Comparison of ENCODE assay signal across 18 mouse cellular contexts in the genomic region with DNA sequence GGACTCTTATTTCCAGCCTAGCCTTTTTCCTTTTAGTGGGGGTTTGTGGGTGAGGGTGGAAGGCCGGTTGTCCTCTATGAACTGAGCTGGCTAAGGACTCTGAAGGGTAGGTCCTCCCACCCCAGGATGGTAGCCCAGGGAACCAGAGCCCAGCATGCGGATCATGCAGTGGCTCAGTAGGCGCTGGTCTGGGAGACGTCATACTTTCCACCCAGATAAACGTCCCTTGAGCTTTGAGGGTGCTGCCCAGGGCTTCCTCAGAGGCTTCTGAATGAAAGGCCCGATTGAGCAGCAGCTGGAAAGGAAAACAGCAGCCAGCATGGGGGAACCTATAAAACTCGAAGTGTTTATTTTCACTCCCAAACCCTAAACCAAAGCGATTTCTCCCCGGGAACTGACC.
DNase-seq lines count a peak whose midpoint lies in the region; ATAC-seq lines count a peak whose summit lies in the region.
"Had no signal": no experiment of that assay in that cellular context is flagged by ENCODE, and none has a peak within 500 bp of the region (broad histone marks: within the 10 kb centered on the region; RNA-seq: fewer than 3 reads in every experiment).

No protein-coding gene starts in this region.

- no peaks in the 10 kb centered on the region for H3K27me3 ChIP-seq in heart, embryonic 11.5 days (ENCODE audit: control insufficient read depth, insufficient read depth, low read length)
- H3K27me3 ChIP-seq in hindbrain, embryonic 12.5 days: no peaks in the 10 kb centered on the region
- H3K27me3 ChIP-seq in hindbrain, embryonic 14.5 days (ENCODE audit: control insufficient read depth, insufficient read depth, low read length): no peaks in the 10 kb centered on the region
- no peaks in the 10 kb centered on the region for H3K27me3 ChIP-seq in embryonic facial prominence, embryonic 13.5 days
- no peaks in the 10 kb centered on the region for H3K27me3 ChIP-seq in limb, embryonic 13.5 days
- H3K27me3 ChIP-seq: forebrain, embryonic 12.5 days; hindbrain, embryonic 15.5 days; liver, embryonic 15.5 days had no signal

- no peaks in the 10 kb centered on the region for H3K36me3 ChIP-seq in heart, embryonic 11.5 days (ENCODE audit: control insufficient read depth, insufficient read depth, low read length)
- H3K36me3 ChIP-seq in hindbrain, embryonic 12.5 days: no peaks in the 10 kb centered on the region
- H3K36me3 ChIP-seq in hindbrain, embryonic 14.5 days (replicated peaks; ENCODE audit: control insufficient read depth, insufficient read depth): no peaks in the 10 kb centered on the region
- H3K36me3 ChIP-seq in embryonic facial prominence, embryonic 13.5 days: no peaks in the 10 kb centered on the region
- no peaks in the 10 kb centered on the region for H3K36me3 ChIP-seq in limb, embryonic 13.5 days
- H3K36me3 ChIP-seq: forebrain, embryonic 12.5 days; hindbrain, embryonic 15.5 days; liver, embryonic 15.5 days had no signal

- no peak overlapping the region for H3K4me3 ChIP-seq in heart, embryonic 11.5 days (ENCODE audit: low read depth, low read length)
- no peak overlapping the region for H3K4me3 ChIP-seq in hindbrain, embryonic 12.5 days
- H3K4me3 ChIP-seq in hindbrain, embryonic 14.5 days (replicated peaks; ENCODE audit: low read length): no peak overlapping the region
- no peak overlapping the region for H3K4me3 ChIP-seq in embryonic facial prominence, embryonic 13.5 days
- no peak overlapping the region for H3K4me3 ChIP-seq in limb, embryonic 13.5 days
- H3K4me3 ChIP-seq: forebrain, embryonic 12.5 days; gastrocnemius, adult 2 months; hindbrain, embryonic 15.5 days; liver, embryonic 15.5 days had no signal

- DNase-seq in heart, postnatal 14 days: no peak
- no peak for DNase-seq in hindbrain, embryonic 14.5 days (ENCODE audit: low spot score)
- DNase-seq in layer of hippocampus, adult 11-12 months (ENCODE audit: low spot score): no peak
- DNase-seq in left cerebral cortex, adult 18-20 months (ENCODE audit: low spot score in 2 of 2): no peak
- DNase-seq: cerebellum, adult 8-10 months; gastrocnemius, adult 2 months; retina, postnatal 1 day; thymus, postnatal 14 days had no signal

- H3K4me2 ChIP-seq in heart, embryonic 11.5 days: no peak overlapping the region
- H3K4me2 ChIP-seq in hindbrain, embryonic 12.5 days (replicated peaks): no peak overlapping the region
- no peak overlapping the region for H3K4me2 ChIP-seq in hindbrain, embryonic 14.5 days (replicated peaks)
- H3K4me2 ChIP-seq in embryonic facial prominence, embryonic 13.5 days: no peak overlapping the region
- peak overlapping the region; percentile 21; the same call in 1 of the 2 replicates for H3K4me2 ChIP-seq in limb, embryonic 13.5 days (replicated peaks)
- H3K4me2 ChIP-seq: forebrain, embryonic 12.5 days; hindbrain, embryonic 15.5 days; liver, embryonic 15.5 days; midbrain, embryonic 11.5 days had no signal

- peaks cover 4% of the 10 kb centered on the region; the same call in 1 of the 2 replicates for H3K4me1 ChIP-seq in heart, embryonic 11.5 days (ENCODE audit: control insufficient read depth, insufficient read depth, low read length)
- H3K4me1 ChIP-seq in hindbrain, embryonic 12.5 days: peaks cover 17% of the 10 kb centered on the region
- H3K4me1 ChIP-seq in hindbrain, embryonic 14.5 days (replicated peaks; ENCODE audit: control insufficient read depth, insufficient read depth, low read length): 0 out of 2 replicates have a peak, but pooled peaks cover 4% of the 10 kb centered on the region
- peaks cover 43% of the 10 kb centered on the region for H3K4me1 ChIP-seq in embryonic facial prominence, embryonic 13.5 days
- peaks cover 80% of the 10 kb centered on the region for H3K4me1 ChIP-seq in limb, embryonic 13.5 days
- H3K4me1 ChIP-seq: liver, embryonic 15.5 days had no signal

- ATAC-seq in heart, embryonic 11.5 days (replicated peaks; ENCODE audit: insufficient number of reproducible peaks, low FRiP score, low TSS enrichment): no peak
- no peak for ATAC-seq in hindbrain, embryonic 12.5 days (ENCODE audit: low FRiP score)
- ATAC-seq in hindbrain, embryonic 14.5 days (ENCODE audit: low FRiP score): no peak
- ATAC-seq in embryonic facial prominence, embryonic 13.5 days (ENCODE audit: insufficient number of reproducible peaks, insufficient read depth, low FRiP score, low TSS enrichment, low read depth): no peak
- no peak for ATAC-seq in limb, embryonic 13.5 days (ENCODE audit: low FRiP score, low read depth)
- ATAC-seq: intestine, embryonic 16.5 days had no signal

- H3K9ac ChIP-seq in heart, embryonic 11.5 days (ENCODE audit: low read depth, low read length): no peak overlapping the region
- no peak overlapping the region for H3K9ac ChIP-seq in hindbrain, embryonic 12.5 days
- no peak overlapping the region for H3K9ac ChIP-seq in hindbrain, embryonic 14.5 days
- no peak overlapping the region for H3K9ac ChIP-seq in embryonic facial prominence, embryonic 13.5 days
- H3K9ac ChIP-seq in limb, embryonic 13.5 days: no peak overlapping the region
- H3K9ac ChIP-seq: forebrain, embryonic 12.5 days; hindbrain, embryonic 15.5 days; liver, embryonic 15.5 days had no signal

- WGBS in heart, embryonic 11.5 days (ENCODE audit: insufficient replicate concordance): 51% methylated on average over 9 of the region's 9 CpGs
- 75% methylated on average over 9 of the region's 9 CpGs for WGBS in hindbrain, embryonic 12.5 days
- WGBS in hindbrain, embryonic 14.5 days: 75% methylated on average over 9 of the region's 9 CpGs
- 67% methylated on average over 9 of the region's 9 CpGs for WGBS in embryonic facial prominence, embryonic 13.5 days
- WGBS in limb, embryonic 13.5 days: 30% methylated on average over 9 of the region's 9 CpGs

- intact Hi-C loops in heart, postnatal 14 days (cut with DNase I): no loop called here

- H3K9me3 ChIP-seq in heart, embryonic 11.5 days (replicated peaks; ENCODE audit: control insufficient read depth, low read length): no peaks in the 10 kb centered on the region
- no peaks in the 10 kb centered on the region for H3K9me3 ChIP-seq in hindbrain, embryonic 12.5 days (replicated peaks)
- no peaks in the 10 kb centered on the region for H3K9me3 ChIP-seq in hindbrain, embryonic 14.5 days (ENCODE audit: control insufficient read depth, low read length)
- no peaks in the 10 kb centered on the region for H3K9me3 ChIP-seq in embryonic facial prominence, embryonic 13.5 days
- no peaks in the 10 kb centered on the region for H3K9me3 ChIP-seq in limb, embryonic 13.5 days
- H3K9me3 ChIP-seq: forebrain, embryonic 12.5 days; hindbrain, embryonic 15.5 days; liver, embryonic 15.5 days had no signal

- peak overlapping the region; percentile 64; the same call in 1 of the 2 replicates for H3K27ac ChIP-seq in heart, embryonic 11.5 days (ENCODE audit: low read depth, low read length)
- peak overlapping the region; percentile 44; the same call in 1 of the 2 replicates for H3K27ac ChIP-seq in hindbrain, embryonic 12.5 days
- no peak overlapping the region for H3K27ac ChIP-seq in hindbrain, embryonic 14.5 days
- H3K27ac ChIP-seq in embryonic facial prominence, embryonic 13.5 days: peak overlapping the region; percentile 74
- H3K27ac ChIP-seq in limb, embryonic 13.5 days: peak overlapping the region; percentile 90
- H3K27ac ChIP-seq: forebrain, embryonic 12.5 days; gastrocnemius, adult 2 months; hindbrain, embryonic 15.5 days; liver, embryonic 15.5 days; macrophage had no signal
